14 mouse cellular contexts compared by ENCODE assay signal in the genomic region with DNA sequence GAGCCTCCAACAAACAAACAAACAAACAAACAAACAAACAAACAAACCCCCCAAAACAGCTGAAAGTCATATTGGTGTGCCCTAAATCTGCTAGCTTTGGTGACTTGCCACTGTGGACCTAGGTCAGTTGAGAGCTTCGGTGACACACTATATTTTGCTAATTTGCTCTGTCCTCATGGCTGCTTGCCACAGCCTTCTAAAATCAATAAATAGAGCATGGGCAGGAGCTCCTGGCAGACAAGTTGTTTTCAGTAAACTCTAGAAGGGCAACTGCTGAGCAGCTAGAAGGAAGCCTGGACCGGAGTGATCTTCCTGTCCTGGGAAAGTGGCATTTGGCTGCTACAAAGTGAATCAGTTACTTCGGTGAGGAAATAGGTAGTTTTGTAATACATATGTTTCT.
"Had no signal": no experiment of that assay in that cellular context is flagged by ENCODE, and none has a peak within 500 bp of the region (broad histone marks: within the 10 kb centered on the region; RNA-seq: fewer than 3 reads in every experiment).

No protein-coding gene starts in this region.

- ATAC-seq: lung, postnatal 0 days; midbrain, embryonic 13.5 days had no signal

- H3K27ac ChIP-seq: kidney, postnatal 0 days; layer of hippocampus, adult 2 months; liver, embryonic 13.5 days; macrophage; midbrain, embryonic 13.5 days; stomach, postnatal 0 days had no signal

- H3K36me3 ChIP-seq: liver, embryonic 13.5 days; midbrain, embryonic 13.5 days had no signal

- DNase-seq: kidney, adult 2 months; kidney, postnatal 25 days; layer of hippocampus, adult 9-11 months; liver, embryonic 13.5 days; lung, embryonic 14.5 days; thymus, adult 2 months; thymus, postnatal 14 days; thymus, postnatal 4 days had no signal

- H3K4me2 ChIP-seq: liver, embryonic 13.5 days; lung, embryonic 14.5 days; midbrain, embryonic 13.5 days had no signal

- H3K27me3 ChIP-seq: liver, embryonic 13.5 days; midbrain, embryonic 13.5 days had no signal

- H3K9ac ChIP-seq: liver, embryonic 13.5 days; lung, embryonic 14.5 days; midbrain, embryonic 13.5 days had no signal

- H3K4me1 ChIP-seq: liver, embryonic 13.5 days; midbrain, embryonic 13.5 days had no signal

- H3K9me3 ChIP-seq: liver, embryonic 13.5 days; midbrain, embryonic 13.5 days had no signal

- H3K4me3 ChIP-seq: layer of hippocampus, adult 2 months; liver, embryonic 13.5 days; midbrain, embryonic 13.5 days had no signal
